Mouse (Mus musculus): ENCODE measurements around the gene Cfap99. TPM values are rescaled to one million over a fixed set of nuclear protein-coding genes. Genes with fewer than 3 reads are reported as not detected.

The Cfap99 gene
- polyA plus RNA-seq, 2 experiments = 0.04 TPM; not detected in 1

GRCm38 (mm10) chr5:34298937-34299535 is 10.6 kb downstream of the Cfap99 start:
- no peak for TF ChIP-seq POLR2A (IDR thresholded peaks at IDR 0.05; ENCODE audit: borderline replicate concordance, extremely low read depth, insufficient read depth, insufficient read length)
- H3K27ac ChIP-seq (replicated peaks; ENCODE audit: low read depth, low read length) = no peak overlapping the region
- H3K36me3 ChIP-seq (ENCODE audit: control insufficient read depth, insufficient read depth, low read length) = no peaks in the 10 kb centered on the region
- H3K4me3 ChIP-seq (replicated peaks; ENCODE audit: low read length) = no peak overlapping the region
- H3K4me2 ChIP-seq (replicated peaks; ENCODE audit: low read depth, low read length, severe bottlenecking) = no peak overlapping the region
- 77% methylated on average over 10 of the region's 10 CpGs for WGBS
- H3K4me1 ChIP-seq (ENCODE audit: control insufficient read depth, insufficient read depth, low read length) = no peaks in the 10 kb centered on the region
- no peaks in the 10 kb centered on the region for H3K9me3 ChIP-seq (ENCODE audit: control insufficient read depth, low read length)
- no peak for DNase-seq (ENCODE audit: low spot score)
- no peaks in the 10 kb centered on the region for H3K27me3 ChIP-seq (ENCODE audit: control insufficient read depth, insufficient read depth, low read length)
- ATAC-seq (ENCODE audit: low FRiP score, low read depth) = no peak
- H3K9ac ChIP-seq (ENCODE audit: low read depth, low read length, severe bottlenecking) = no peak overlapping the region

GRCm38 (mm10) chr5:34302377-34302776 is 14.0 kb downstream of the Cfap99 start:
- Histone ChIP-seq H3K4me3 (replicated peaks; ENCODE audit: low read length) (no peak overlapping the region), H3K27ac (replicated peaks; ENCODE audit: low read depth, low read length) (no peak overlapping the region), H3K4me2 (replicated peaks; ENCODE audit: low read depth, low read length, severe bottlenecking) (no peak overlapping the region), H3K9ac (ENCODE audit: low read depth, low read length, severe bottlenecking) (no peak overlapping the region), H3K36me3 (ENCODE audit: control insufficient read depth, insufficient read depth, low read length) (no peaks in the 10 kb centered on the region), H3K9me3 (ENCODE audit: control insufficient read depth, low read length) (no peaks in the 10 kb centered on the region), H3K4me1 (ENCODE audit: control insufficient read depth, insufficient read depth, low read length) (no peaks in the 10 kb centered on the region), H3K27me3 (ENCODE audit: control insufficient read depth, insufficient read depth, low read length) (no peaks in the 10 kb centered on the region)
- DNase-seq (ENCODE audit: low spot score) (no peak), ATAC-seq (ENCODE audit: low FRiP score, low read depth) (no peak)
- 72% methylated on average over 7 of the region's 7 CpGs for WGBS
- no peak for TF ChIP-seq POLR2A (IDR thresholded peaks at IDR 0.05; ENCODE audit: borderline replicate concordance, extremely low read depth, insufficient read depth, insufficient read length)

- Histone ChIP-seq H3K36me3 (ENCODE audit: control insufficient read depth, insufficient read depth, low read length) (no peaks in the 10 kb centered on the region), H3K4me2 (replicated peaks; ENCODE audit: low read depth, low read length, severe bottlenecking) (no peak overlapping the region), H3K4me1 (ENCODE audit: control insufficient read depth, insufficient read depth, low read length) (no peaks in the 10 kb centered on the region), H3K27ac (replicated peaks; ENCODE audit: low read depth, low read length) (no peak overlapping the region), H3K9me3 (ENCODE audit: control insufficient read depth, low read length) (no peaks in the 10 kb centered on the region), H3K4me3 (replicated peaks; ENCODE audit: low read length) (no peak overlapping the region), H3K27me3 (ENCODE audit: control insufficient read depth, insufficient read depth, low read length) (no peaks in the 10 kb centered on the region), H3K9ac (ENCODE audit: low read depth, low read length, severe bottlenecking) (no peak overlapping the region)
- no peak for ATAC-seq (ENCODE audit: low FRiP score, low read depth)
- no peak for DNase-seq (ENCODE audit: low spot score)
- WGBS = 66% methylated on average over 3 of the region's 3 CpGs
- TF ChIP-seq POLR2A (IDR thresholded peaks at IDR 0.05; ENCODE audit: borderline replicate concordance, extremely low read depth, insufficient read depth, insufficient read length) = no peak
Measured at GRCm38 (mm10) chr5:34309016-34309415, 20.6 kb downstream of the Cfap99 start.

- no peak overlapping the region for H3K27ac ChIP-seq (replicated peaks; ENCODE audit: low read depth, low read length)
- no peaks in the 10 kb centered on the region for H3K9me3 ChIP-seq (ENCODE audit: control insufficient read depth, low read length)
- WGBS = 65% methylated on average over 2 of the region's 2 CpGs
- no peaks in the 10 kb centered on the region for H3K27me3 ChIP-seq (ENCODE audit: control insufficient read depth, insufficient read depth, low read length)
- H3K4me2 ChIP-seq (replicated peaks; ENCODE audit: low read depth, low read length, severe bottlenecking) = no peak overlapping the region
- TF ChIP-seq POLR2A (IDR thresholded peaks at IDR 0.05; ENCODE audit: borderline replicate concordance, extremely low read depth, insufficient read depth, insufficient read length) = no peak
- no peak for DNase-seq (ENCODE audit: low spot score)
- no peak overlapping the region for H3K4me3 ChIP-seq (replicated peaks; ENCODE audit: low read length)
- no peak overlapping the region for H3K9ac ChIP-seq (ENCODE audit: low read depth, low read length, severe bottlenecking)
- ATAC-seq (ENCODE audit: low FRiP score, low read depth) = no peak
- no peaks in the 10 kb centered on the region for H3K36me3 ChIP-seq (ENCODE audit: control insufficient read depth, insufficient read depth, low read length)
- no peaks in the 10 kb centered on the region for H3K4me1 ChIP-seq (ENCODE audit: control insufficient read depth, insufficient read depth, low read length)
Measured at GRCm38 (mm10) chr5:34319491-34320034, 31.2 kb downstream of the Cfap99 start.

GRCm38 (mm10) chr5:34321236-34321635 is 32.8 kb downstream of the Cfap99 start:
- Histone ChIP-seq H3K4me2 (replicated peaks; ENCODE audit: low read depth, low read length, severe bottlenecking) (no peak overlapping the region), H3K4me1 (ENCODE audit: control insufficient read depth, insufficient read depth, low read length) (peaks cover 4% of the 10 kb centered on the region), H3K9ac (ENCODE audit: low read depth, low read length, severe bottlenecking) (no peak overlapping the region), H3K27ac (replicated peaks; ENCODE audit: low read depth, low read length) (no peak overlapping the region), H3K27me3 (ENCODE audit: control insufficient read depth, insufficient read depth, low read length) (no peaks in the 10 kb centered on the region), H3K4me3 (replicated peaks; ENCODE audit: low read length) (no peak overlapping the region), H3K9me3 (ENCODE audit: control insufficient read depth, low read length) (no peaks in the 10 kb centered on the region), H3K36me3 (ENCODE audit: control insufficient read depth, insufficient read depth, low read length) (no peaks in the 10 kb centered on the region)
- no peak for TF ChIP-seq POLR2A (IDR thresholded peaks at IDR 0.05; ENCODE audit: borderline replicate concordance, extremely low read depth, insufficient read depth, insufficient read length)
- no peak for DNase-seq (ENCODE audit: low spot score)
- 85% methylated on average over 4 of the region's 4 CpGs for WGBS
- no peak for ATAC-seq (ENCODE audit: low FRiP score, low read depth)

Measured in limb, embryonic 14.5 days (tissue).